Mouse (Mus musculus) kidney, embryonic 16.5 days (tissue): ENCODE data around the gene Atp2c2. TPM values are rescaled to one million over a fixed set of nuclear protein-coding genes. Genes with fewer than 3 reads are reported as not detected.

ENCODE experiments used
- ATAC-seq: fragments of 200-750 bp; cut with Nextera tagmentation; 2 replicates; pipeline ENCODE4 v1.8.0; 2017; ENCODE audit warnings: moderate TSS enrichment; ENCODE audit not compliant: low FRiP score, low TSS enrichment
- H3K27ac ChIP-seq: fragments of 300-500 bp; sonication (generic); 2 replicates; pipeline ENCODE4 v1.5.1; 2014; ENCODE audit warnings: low read length
- H3K27me3 ChIP-seq: fragments of 300-500 bp; sonication (generic); 2 replicates; pipeline ENCODE4 v1.6.1; 2014; ENCODE audit warnings: low read length, control low read depth, mixed read lengths; ENCODE audit not compliant: insufficient read depth
- H3K36me3 ChIP-seq: fragments of 300-500 bp; sonication (generic); 2 replicates; pipeline ENCODE4 v1.6.1; 2014; ENCODE audit warnings: low read length, control low read depth, mixed read lengths; ENCODE audit not compliant: insufficient read depth
- H3K4me1 ChIP-seq: fragments of 300-500 bp; sonication (generic); 2 replicates; pipeline ENCODE4 v1.6.1; 2014; ENCODE audit warnings: low read length, control low read depth, mixed read lengths; ENCODE audit not compliant: insufficient read depth
- H3K4me2 ChIP-seq: fragments of 300-500 bp; sonication (generic); replicated peaks from 2 replicates; pipeline ENCODE4 v1.6.1; 2014; ENCODE audit warnings: low read depth, low read length
- H3K4me3 ChIP-seq: fragments of 300-500 bp; sonication (generic); 2 replicates; pipeline ENCODE4 v1.5.1; 2014; ENCODE audit warnings: mild to moderate bottlenecking, low read length
- H3K9ac ChIP-seq: fragments of 300-500 bp; sonication (generic); replicated peaks from 2 replicates; pipeline ENCODE4 v1.6.1; 2014; ENCODE audit warnings: low read length
- H3K9me3 ChIP-seq: fragments of 300-500 bp; sonication (generic); 2 replicates; pipeline ENCODE4 v1.6.1; 2016; ENCODE audit warnings: low read length, control low read depth
- WGBS: fragments of 180-500 bp; shearing (Covaris S2); extraction: QIAGEN DNeasy Blood & Tissue Kit; methylation state at CpG from one replicate; pipeline ENCODE4 v1.1.7; 2014; 5-methylcytosine and 5-hydroxymethylcytosine counted together
- polyA plus RNA-seq: library from polyadenylated mRNA; unstranded; fragments of >200 nt; fragmentation: Nextera tagmentation; extraction: Ambion mirVana; gene quantifications from 2 replicates; pipeline ENCODE4 v1.2.1, GENCODE M21; 2015

Gene Atp2c2
- polyA plus RNA-seq, 1 experiment from 2014 or later = 1.9 TPM

- Histone ChIP-seq H3K36me3 (no peaks in the 10 kb centered on the region), H3K4me1 (peaks cover 23% of the 10 kb centered on the region), H3K9ac (no peak overlapping the region), H3K4me2 (no peak overlapping the region), H3K4me3 (no peak overlapping the region), H3K27me3 (no peaks in the 10 kb centered on the region), H3K9me3 (no peaks in the 10 kb centered on the region), H3K27ac (no peak overlapping the region)
- ATAC-seq = no peak
- 70% methylated on average over 9 of the region's 9 CpGs for WGBS
Observed at GRCm38 (mm10) chr8:119780402-119781049, 80.7 kb downstream of the Atp2c2 start.

GRCm38 (mm10) chr8:119781086-119781840, 81.5 kb downstream of the Atp2c2 start:
- H3K4me2 ChIP-seq = no peak overlapping the region
- 0 out of 2 replicates have a peak, but pooled peaks have one; percentile 10 for ATAC-seq
- no peaks in the 10 kb centered on the region for H3K36me3 ChIP-seq
- no peaks in the 10 kb centered on the region for H3K9me3 ChIP-seq
- H3K4me1 ChIP-seq = peaks cover 29% of the 10 kb centered on the region
- WGBS = 53% methylated on average over 4 of the region's 4 CpGs
- no peaks in the 10 kb centered on the region for H3K27me3 ChIP-seq
- no peak overlapping the region for H3K9ac ChIP-seq
- H3K4me3 ChIP-seq = no peak overlapping the region
- no peak overlapping the region for H3K27ac ChIP-seq

- H3K36me3 ChIP-seq = no peaks in the 10 kb centered on the region
- no peak overlapping the region for H3K4me3 ChIP-seq
- H3K27me3 ChIP-seq = no peaks in the 10 kb centered on the region
- ATAC-seq = no peak
- H3K4me2 ChIP-seq = no peak overlapping the region
- no peak overlapping the region for H3K27ac ChIP-seq
- H3K9ac ChIP-seq = no peak overlapping the region
- peaks cover 21% of the 10 kb centered on the region for H3K4me1 ChIP-seq
- no peaks in the 10 kb centered on the region for H3K9me3 ChIP-seq
- 5% methylated on average over 5 of the region's 5 CpGs for WGBS
Observed at GRCm38 (mm10) chr8:119782715-119783114, 82.9 kb downstream of the Atp2c2 start.

GRCm38 (mm10) chr8:119783579-119783978, 83.8 kb downstream of the Atp2c2 start:
- Histone ChIP-seq H3K9ac (no peak overlapping the region), H3K4me1 (peaks cover 16% of the 10 kb centered on the region), H3K36me3 (no peaks in the 10 kb centered on the region), H3K4me3 (no peak overlapping the region), H3K4me2 (no peak overlapping the region), H3K27ac (no peak overlapping the region), H3K27me3 (no peaks in the 10 kb centered on the region), H3K9me3 (no peaks in the 10 kb centered on the region)
- no peak for ATAC-seq
- 76% methylated on average over 6 of the region's 6 CpGs for WGBS

- no peaks in the 10 kb centered on the region for H3K36me3 ChIP-seq
- H3K27me3 ChIP-seq = no peaks in the 10 kb centered on the region
- H3K4me2 ChIP-seq = no peak overlapping the region
- H3K27ac ChIP-seq = no peak overlapping the region
- ATAC-seq = no peak
- no peak overlapping the region for H3K4me3 ChIP-seq
- WGBS = 50% methylated on average over 9 of the region's 9 CpGs
- no peaks in the 10 kb centered on the region for H3K9me3 ChIP-seq
- 0 out of 2 replicates have a peak overlapping the region, but pooled peaks have one; percentile 12 for H3K9ac ChIP-seq
- H3K4me1 ChIP-seq = peaks cover 11% of the 10 kb centered on the region; the same call in 1 of the 2 replicates
Observed at GRCm38 (mm10) chr8:119784141-119784574, 84.3 kb downstream of the Atp2c2 start.

- ATAC-seq = no peak
- 65% methylated on average over 7 of the region's 7 CpGs for WGBS
- Histone ChIP-seq H3K9ac (no peak overlapping the region), H3K36me3 (no peaks in the 10 kb centered on the region), H3K4me2 (no peak overlapping the region), H3K27ac (no peak overlapping the region), H3K27me3 (no peaks in the 10 kb centered on the region), H3K4me1 (peaks cover 11% of the 10 kb centered on the region; the same call in 1 of the 2 replicates), H3K9me3 (no peaks in the 10 kb centered on the region), H3K4me3 (no peak overlapping the region)
Observed at GRCm38 (mm10) chr8:119784676-119785075, 84.9 kb downstream of the Atp2c2 start.

- no peak overlapping the region for H3K4me3 ChIP-seq
- H3K9me3 ChIP-seq = no peaks in the 10 kb centered on the region
- ATAC-seq = no peak
- WGBS = 49% methylated on average over 18 of the region's 18 CpGs
- H3K4me2 ChIP-seq = no peak overlapping the region
- H3K27ac ChIP-seq = no peak overlapping the region
- H3K4me1 ChIP-seq = peaks cover 10% of the 10 kb centered on the region; the same call in 1 of the 2 replicates
- no peaks in the 10 kb centered on the region for H3K27me3 ChIP-seq
- no peaks in the 10 kb centered on the region for H3K36me3 ChIP-seq
- H3K9ac ChIP-seq = no peak overlapping the region
Observed at GRCm38 (mm10) chr8:119785764-119786405, 86.1 kb downstream of the Atp2c2 start.

GRCm38 (mm10) chr8:119786871-119787270, 87.1 kb downstream of the Atp2c2 start:
- no peak for ATAC-seq
- 75% methylated on average over 3 of the region's 3 CpGs for WGBS

GRCm38 (mm10) chr8:119787341-119787740, 87.5 kb downstream of the Atp2c2 start:
- no peak overlapping the region for H3K4me3 ChIP-seq
- peaks cover 22% of the 10 kb centered on the region for H3K4me1 ChIP-seq
- ATAC-seq = no peak
- H3K9me3 ChIP-seq = no peaks in the 10 kb centered on the region
- H3K9ac ChIP-seq = no peak overlapping the region
- no peak overlapping the region for H3K4me2 ChIP-seq
- no peak overlapping the region for H3K27ac ChIP-seq
- WGBS = 27% methylated on average over 4 of the region's 4 CpGs
- H3K27me3 ChIP-seq = no peaks in the 10 kb centered on the region
- no peaks in the 10 kb centered on the region for H3K36me3 ChIP-seq

More at GRCm38 (mm10) chr8:119786871-119787270, 87.1 kb downstream of the Atp2c2 start:
- no peaks in the 10 kb centered on the region for H3K27me3 ChIP-seq
- H3K27ac ChIP-seq = no peak overlapping the region
- peaks cover 17% of the 10 kb centered on the region for H3K4me1 ChIP-seq
- no peaks in the 10 kb centered on the region for H3K9me3 ChIP-seq
- H3K4me3 ChIP-seq = no peak overlapping the region
- no peaks in the 10 kb centered on the region for H3K36me3 ChIP-seq
- no peak overlapping the region for H3K9ac ChIP-seq
- H3K4me2 ChIP-seq = no peak overlapping the region
